Mouse (Mus musculus): ENCODE data around the gene Cd207. TPM values are rescaled to one million over a fixed set of nuclear protein-coding genes. Genes with fewer than 3 reads are reported as not detected.

Cd207 gene
- polyA plus RNA-seq (2016; fragmentation: Nextera tagmentation; extraction: Ambion mirVana), result not detected in 2 replicates

- 0 out of 2 replicates have a peak, but pooled peaks cover 15% of the 10 kb centered on the region for H3K27me3 ChIP-seq (ENCODE audit: poor library complexity, severe bottlenecking)
- no peak within 1 kb of the TSS for H3K4me3 ChIP-seq
- H3K36me3 ChIP-seq (replicated peaks), result no peaks in the 10 kb centered on the region
- H3K4me1 ChIP-seq, result no peaks in the 10 kb centered on the region
- 77% methylated on average over 4 of the region's 4 CpGs for whole genome bisulfite sequencing
- no peak within 1 kb of the TSS for H3K27ac ChIP-seq
- DNase-seq (ENCODE audit: extremely low spot score, low spot score), result no peak
- no peaks in the 10 kb centered on the region for H3K9me3 ChIP-seq
These were observed at the start of gene Cd207 for GRCm38 (mm10) chr6:83677757-83678156. TSS of gene Cd207 (minus strand) at chr6:83677857.

GRCm38 (mm10) chr6:83727178-83727577 is 49.5 kb upstream of the Cd207 start:
- Histone ChIP-seq H3K9me3 (no peaks in the 10 kb centered on the region), H3K4me3 (no peak overlapping the region), H3K27ac (no peak overlapping the region), H3K27me3 (ENCODE audit: poor library complexity, severe bottlenecking) (peaks cover 47% of the 10 kb centered on the region), H3K36me3 (replicated peaks) (no peaks in the 10 kb centered on the region), H3K4me1 (no peaks in the 10 kb centered on the region)
- no peak for DNase-seq (ENCODE audit: extremely low spot score, low spot score)
- 41% methylated on average over 4 of the region's 4 CpGs for WGBS

DNA sequence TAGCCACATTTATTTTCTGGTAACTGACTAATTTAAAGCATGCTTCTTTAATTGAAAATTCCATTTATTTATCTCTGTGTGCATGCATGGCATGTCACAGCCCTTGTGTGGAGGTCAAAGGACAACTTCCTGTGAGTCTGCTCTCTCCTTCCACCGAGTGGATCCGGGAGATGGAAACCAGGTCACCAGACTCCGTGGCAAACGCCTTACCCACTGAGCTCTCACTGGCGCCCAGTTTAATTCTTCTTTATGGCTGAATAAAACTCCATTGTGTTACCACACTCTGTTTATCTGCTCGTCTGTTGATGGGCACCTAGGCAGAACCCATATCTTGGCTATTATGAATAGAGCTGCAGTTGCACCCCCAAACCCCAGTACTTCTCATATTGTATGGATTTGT is 44.9 kb upstream of the Cd207 start:
- DNase-seq (ENCODE audit: extremely low spot score, low spot score), result no peak
- no peak overlapping the region for H3K4me3 ChIP-seq
- 24% methylated on average over 6 of the region's 6 CpGs for WGBS
- H3K27me3 ChIP-seq (ENCODE audit: poor library complexity, severe bottlenecking), result peaks cover 72% of the 10 kb centered on the region
- H3K27ac ChIP-seq, result no peak overlapping the region
- H3K4me1 ChIP-seq, result no peaks in the 10 kb centered on the region
- no peaks in the 10 kb centered on the region for H3K36me3 ChIP-seq (replicated peaks)
- H3K9me3 ChIP-seq, result no peaks in the 10 kb centered on the region

- H3K36me3 ChIP-seq (replicated peaks), result no peaks in the 10 kb centered on the region
- WGBS, result under 1% methylated on average over 8 of the region's 8 CpGs
- DNase-seq (ENCODE audit: extremely low spot score, low spot score), result no peak
- H3K27ac ChIP-seq, result no peak overlapping the region
- no peaks in the 10 kb centered on the region for H3K9me3 ChIP-seq
- peaks cover 100% of the 10 kb centered on the region for H3K27me3 ChIP-seq (ENCODE audit: poor library complexity, severe bottlenecking)
- no peak overlapping the region for H3K4me3 ChIP-seq
- H3K4me1 ChIP-seq, result peaks cover 31% of the 10 kb centered on the region
These were observed 39.4 kb upstream of the Cd207 start for GRCm38 (mm10) chr6:83717026-83717425.

GRCm38 (mm10) chr6:83715461-83716196 is 38.0 kb upstream of the Cd207 start:
- H3K27ac ChIP-seq, result no peak overlapping the region
- no peaks in the 10 kb centered on the region for H3K36me3 ChIP-seq (replicated peaks)
- DNase-seq (ENCODE audit: extremely low spot score, low spot score), result peak; percentile 61
- peaks cover 45% of the 10 kb centered on the region for H3K4me1 ChIP-seq
- H3K27me3 ChIP-seq (ENCODE audit: poor library complexity, severe bottlenecking), result peaks cover 100% of the 10 kb centered on the region
- WGBS, result under 1% methylated on average over 30 of the region's 30 CpGs
- peak overlapping the region; percentile 8; the same call in 1 of the 2 replicates for H3K4me3 ChIP-seq
- H3K9me3 ChIP-seq, result no peaks in the 10 kb centered on the region

GRCm38 (mm10) chr6:83714221-83715123 is 36.8 kb upstream of the Cd207 start:
- peak overlapping the region; percentile 20; the same call in 1 of the 2 replicates for H3K4me3 ChIP-seq
- no peaks in the 10 kb centered on the region for H3K36me3 ChIP-seq (replicated peaks)
- H3K27ac ChIP-seq, result no peak overlapping the region
- H3K9me3 ChIP-seq, result no peaks in the 10 kb centered on the region
- H3K4me1 ChIP-seq, result peaks cover 56% of the 10 kb centered on the region
- under 1% methylated on average over 34 of the region's 34 CpGs for WGBS
- DNase-seq (ENCODE audit: extremely low spot score, low spot score), result peak; percentile 53
- peaks cover 100% of the 10 kb centered on the region for H3K27me3 ChIP-seq (ENCODE audit: poor library complexity, severe bottlenecking)

GRCm38 (mm10) chr6:83713271-83714136 is 35.8 kb upstream of the Cd207 start:
- WGBS, result 1% methylated on average over 12 of the region's 12 CpGs

GRCm38 (mm10) chr6:83711725-83712475 is 34.2 kb upstream of the Cd207 start:
- Histone ChIP-seq H3K27me3 (ENCODE audit: poor library complexity, severe bottlenecking) (peaks cover 100% of the 10 kb centered on the region), H3K4me3 (peak overlapping the region; percentile 60), H3K9me3 (no peaks in the 10 kb centered on the region), H3K4me1 (peaks cover 56% of the 10 kb centered on the region), H3K36me3 (replicated peaks) (no peaks in the 10 kb centered on the region), H3K27ac (no peak overlapping the region)
- no peak for DNase-seq (ENCODE audit: extremely low spot score, low spot score)
- under 1% methylated on average over 45 of the region's 45 CpGs for WGBS

More at GRCm38 (mm10) chr6:83713271-83714136, 35.8 kb upstream of the Cd207 start:
- Histone ChIP-seq H3K4me3 (no peak overlapping the region), H3K9me3 (no peaks in the 10 kb centered on the region), H3K27me3 (ENCODE audit: poor library complexity, severe bottlenecking) (peaks cover 100% of the 10 kb centered on the region), H3K36me3 (replicated peaks) (no peaks in the 10 kb centered on the region), H3K27ac (no peak overlapping the region), H3K4me1 (peaks cover 56% of the 10 kb centered on the region)
- DNase-seq (ENCODE audit: extremely low spot score, low spot score), result no peak

DNA sequence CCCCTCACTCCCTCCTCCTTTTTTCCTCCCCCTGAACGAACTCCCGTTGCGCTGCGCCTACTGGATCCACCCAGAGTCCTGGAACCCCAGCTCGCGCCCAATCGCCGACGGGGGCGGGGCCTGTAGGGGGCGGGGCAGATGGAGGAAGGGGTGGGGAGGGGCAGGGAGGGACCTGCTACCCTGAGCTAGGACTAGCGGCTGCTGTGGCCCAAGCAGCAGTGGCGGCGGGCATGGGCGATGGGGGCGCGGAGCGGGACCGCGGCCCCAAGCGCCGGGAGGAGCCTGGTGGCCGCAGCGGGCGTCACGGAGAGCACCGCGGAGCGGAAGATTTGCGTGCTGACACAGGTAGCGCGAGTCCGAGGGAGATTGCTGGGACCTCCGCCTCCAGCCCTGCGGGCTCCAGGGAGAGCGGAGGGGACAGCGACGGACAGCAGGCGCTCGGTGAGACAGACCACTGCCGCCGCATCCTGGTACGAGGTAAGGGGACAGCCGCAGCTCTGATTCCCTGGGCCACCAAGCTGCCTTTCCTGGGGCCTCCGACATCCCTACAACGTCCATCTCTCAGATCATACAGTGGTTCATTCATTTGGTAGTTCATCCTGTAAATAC is 33.5 kb upstream of the Cd207 start, which contains the start of gene Vax2:
TSS of gene Vax2 (plus strand) at position 198 of the 609 bp plus-strand sequence.
- Histone ChIP-seq H3K27ac (peak within 1 kb of the TSS; percentile 48; the same call in 1 of the 2 replicates), H3K4me3 (peak within 1 kb of the TSS; percentile 60), H3K27me3 (ENCODE audit: poor library complexity, severe bottlenecking) (peaks cover 100% of the 10 kb centered on the region), H3K9me3 (no peaks in the 10 kb centered on the region), H3K36me3 (replicated peaks) (no peaks in the 10 kb centered on the region), H3K4me1 (peaks cover 56% of the 10 kb centered on the region)
- DNase-seq (ENCODE audit: extremely low spot score, low spot score), result peak; percentile 87
- under 1% methylated on average over 46 of the region's 46 CpGs for WGBS

- Histone ChIP-seq H3K27ac (peak overlapping the region; percentile 48; the same call in 1 of the 2 replicates), H3K9me3 (no peaks in the 10 kb centered on the region), H3K36me3 (replicated peaks) (no peaks in the 10 kb centered on the region), H3K4me3 (peak overlapping the region; percentile 60), H3K4me1 (peaks cover 50% of the 10 kb centered on the region), H3K27me3 (ENCODE audit: poor library complexity, severe bottlenecking) (peaks cover 100% of the 10 kb centered on the region)
- WGBS, result 0% methylated on average over 32 of the region's 32 CpGs
- DNase-seq (ENCODE audit: extremely low spot score, low spot score), result no peak
These were observed 32.9 kb upstream of the Cd207 start for GRCm38 (mm10) chr6:83710361-83711066.

Data from forebrain, embryonic 10.5 days (tissue).